Mouse (Mus musculus) embryo, embryonic 11.5 days (tissue): ENCODE measurements around the gene Dexi.

Source experiments
- DNase-seq: peaks from one replicate; pipeline ENCODE4 v3.0.0-alpha.2; 2012; ENCODE audit warnings: low read depth, low spot score

Gene Dexi

GRCm38 (mm10) chr16:10499122-10499521 lies 43.7 kb downstream of the Dexi start:
- DNase-seq, result no peak

- DNase-seq, result no peak
Observed at GRCm38 (mm10) chr16:10498096-10498602, 44.7 kb downstream of the Dexi start.

GRCm38 (mm10) chr16:10495824-10496298 lies 47.0 kb downstream of the Dexi start:
- no peak for DNase-seq

- no peak for DNase-seq
Observed at GRCm38 (mm10) chr16:10492587-10492986, 50.3 kb downstream of the Dexi start.

GRCm38 (mm10) chr16:10491716-10492115 lies 51.1 kb downstream of the Dexi start:
- DNase-seq, result no peak

GRCm38 (mm10) chr16:10490503-10491150 lies 52.2 kb downstream of the Dexi start:
- no peak for DNase-seq

GRCm38 (mm10) chr16:10489904-10490457 lies 52.9 kb downstream of the Dexi start:
- no peak for DNase-seq

- DNase-seq, result no peak
Observed at GRCm38 (mm10) chr16:10489483-10489882, 53.4 kb downstream of the Dexi start.

GRCm38 (mm10) chr16:10488769-10489481 lies 53.9 kb downstream of the Dexi start:
- DNase-seq, result no peak

- no peak for DNase-seq
Observed at GRCm38 (mm10) chr16:10487895-10488493, 54.9 kb downstream of the Dexi start.

GRCm38 (mm10) chr16:10486993-10487392 lies 55.9 kb downstream of the Dexi start:
- no peak for DNase-seq

GRCm38 (mm10) chr16:10482343-10482742 lies 60.5 kb downstream of the Dexi start:
- DNase-seq, result no peak

- no peak for DNase-seq
Observed at GRCm38 (mm10) chr16:10479857-10480256, 63.0 kb downstream of the Dexi start, which contains the start of gene Ciita. Gene Ciita (plus strand): TSS chr16:10480059.

GRCm38 (mm10) chr16:10475919-10476318 lies 66.9 kb downstream of the Dexi start:
- no peak for DNase-seq

- no peak for DNase-seq
Observed at GRCm38 (mm10) chr16:10474956-10475355, 67.9 kb downstream of the Dexi start.

- DNase-seq, result no peak
Observed at GRCm38 (mm10) chr16:10471950-10472349, 70.9 kb downstream of the Dexi start.

- DNase-seq, result no peak
Observed at GRCm38 (mm10) chr16:10468201-10468600, 74.7 kb downstream of the Dexi start.

- DNase-seq, result no peak
Observed at GRCm38 (mm10) chr16:10467391-10468107, 75.3 kb downstream of the Dexi start.

- DNase-seq, result no peak
Observed at GRCm38 (mm10) chr16:10465011-10465681, 77.7 kb downstream of the Dexi start.

- DNase-seq, result no peak
Observed at GRCm38 (mm10) chr16:10461178-10461577, 81.7 kb downstream of the Dexi start.

- no peak for DNase-seq
Observed at GRCm38 (mm10) chr16:10460188-10460587, 82.7 kb downstream of the Dexi start.
